Mouse (Mus musculus) hindbrain, embryonic 16.5 days (tissue): ENCODE data around the gene Meis2. TPM values are rescaled to one million over a fixed set of nuclear protein-coding genes. Genes with fewer than 3 reads are reported as not detected.
A peak's percentile ranks its signal among the peaks of the same experiment; 100 is the strongest.

Experiments
- ATAC-seq: fragments of 200-750 bp; cut with Nextera tagmentation; 2 replicates; pipeline ENCODE4 v1.8.0; 2017; ENCODE audit warnings: moderate TSS enrichment, moderate library complexity
- H3K27ac ChIP-seq: fragments of 300-500 bp; sonication (generic); 2 replicates; pipeline ENCODE4 v1.5.1; 2014; ENCODE audit warnings: low read depth, mild to moderate bottlenecking, control low read depth, low read length, moderate library complexity
- H3K27me3 ChIP-seq: fragments of 300-500 bp; sonication (generic); replicated peaks from 2 replicates; pipeline ENCODE4 v1.6.1; 2014; ENCODE audit warnings: low read length; ENCODE audit not compliant: control insufficient read depth, insufficient read depth
- H3K36me3 ChIP-seq: fragments of 300-500 bp; sonication (generic); 2 replicates; pipeline ENCODE4 v1.6.1; 2014; ENCODE audit warnings: mild to moderate bottlenecking, low read length, moderate library complexity, mixed read lengths; ENCODE audit not compliant: control insufficient read depth, insufficient read depth
- H3K4me1 ChIP-seq: fragments of 300-500 bp; sonication (generic); 2 replicates; pipeline ENCODE4 v1.6.1; 2014; ENCODE audit warnings: low read depth, low read length; ENCODE audit not compliant: control insufficient read depth, insufficient read depth
- H3K4me2 ChIP-seq: fragments of 300-500 bp; sonication (generic); 2 replicates; pipeline ENCODE4 v1.6.1; 2014; ENCODE audit warnings: mild to moderate bottlenecking, low read length, control low read depth, moderate library complexity
- H3K4me3 ChIP-seq: fragments of 300-500 bp; sonication (generic); 2 replicates; pipeline ENCODE4 v1.5.1; 2014; ENCODE audit warnings: mild to moderate bottlenecking, low read length, control low read depth, moderate library complexity
- H3K9ac ChIP-seq: fragments of 300-500 bp; sonication (generic); 2 replicates; pipeline ENCODE4 v1.6.1; 2014; ENCODE audit warnings: low read depth, mild to moderate bottlenecking, control low read depth, low read length, moderate library complexity
- H3K9me3 ChIP-seq: fragments of 300-500 bp; sonication (generic); 2 replicates; pipeline ENCODE4 v1.6.1; 2014; ENCODE audit warnings: mild to moderate bottlenecking, low read length, moderate library complexity; ENCODE audit not compliant: control insufficient read depth
- WGBS: fragments of 180-500 bp; shearing (Covaris S2); extraction: QIAGEN DNeasy Blood & Tissue Kit; methylation state at CpG from one replicate; pipeline ENCODE4 v1.1.7; 2014; 5-methylcytosine and 5-hydroxymethylcytosine counted together
- polyA plus RNA-seq: library from polyadenylated mRNA; unstranded; fragments of >200 nt; fragmentation: Nextera tagmentation; extraction: Ambion mirVana; gene quantifications from 2 replicates; pipeline ENCODE4 v1.2.1, GENCODE M21; 2015

Gene Meis2
- polyA plus RNA-seq, 1 experiment from 2014 or later: 128 TPM

- Histone ChIP-seq H3K27ac (peak overlapping the region; percentile 72; the same call in 1 of the 2 replicates), H3K27me3 (no peaks in the 10 kb centered on the region), H3K9ac (no peak overlapping the region; the same call in 1 of the 2 replicates), H3K4me3 (no peak overlapping the region), H3K4me1 (peaks cover 26% of the 10 kb centered on the region), H3K4me2 (peak overlapping the region; percentile 22), H3K36me3 (no peaks in the 10 kb centered on the region), H3K9me3 (no peaks in the 10 kb centered on the region)
- 8% methylated on average over 9 of the region's 9 CpGs for WGBS
- no peak for ATAC-seq
These were observed 44.6 kb downstream of the Meis2 start for GRCm38 (mm10) chr2:116021046-116021445.

DNA sequence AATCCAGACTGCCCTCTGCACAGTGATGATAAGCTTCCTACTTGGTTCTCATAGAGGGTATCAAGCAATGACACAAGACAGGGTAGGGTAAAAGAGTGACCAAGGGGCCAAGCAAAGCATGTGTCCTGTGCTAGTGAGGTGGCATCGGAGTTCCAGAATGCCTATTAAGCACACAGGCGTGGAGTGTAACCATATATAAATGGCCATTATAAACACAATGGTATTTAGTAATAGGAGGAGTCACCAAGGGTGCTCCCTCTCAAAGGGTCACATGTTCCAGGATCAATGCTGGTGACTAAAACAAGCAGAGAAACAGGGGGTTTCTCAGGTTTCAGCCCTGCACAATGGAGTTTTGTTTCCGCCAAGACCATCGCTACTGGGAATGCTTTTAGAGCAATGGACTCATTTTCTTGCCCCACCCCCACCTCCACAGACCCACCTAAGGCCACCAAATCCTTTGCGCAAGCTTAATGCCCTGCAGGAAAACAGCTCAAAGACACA lies 45.1 kb downstream of the Meis2 start:
- peak overlapping the region; percentile 72 for H3K27ac ChIP-seq
- no peaks in the 10 kb centered on the region for H3K36me3 ChIP-seq
- no peak overlapping the region for H3K4me3 ChIP-seq
- no peaks in the 10 kb centered on the region for H3K9me3 ChIP-seq
- 11% methylated on average over 5 of the region's 5 CpGs for WGBS
- ATAC-seq: peak; percentile 40; the same call in 1 of the 2 replicates
- peak overlapping the region; percentile 22 for H3K4me2 ChIP-seq
- H3K9ac ChIP-seq: no peak overlapping the region; the same call in 1 of the 2 replicates
- no peaks in the 10 kb centered on the region for H3K27me3 ChIP-seq
- peaks cover 26% of the 10 kb centered on the region for H3K4me1 ChIP-seq

DNA sequence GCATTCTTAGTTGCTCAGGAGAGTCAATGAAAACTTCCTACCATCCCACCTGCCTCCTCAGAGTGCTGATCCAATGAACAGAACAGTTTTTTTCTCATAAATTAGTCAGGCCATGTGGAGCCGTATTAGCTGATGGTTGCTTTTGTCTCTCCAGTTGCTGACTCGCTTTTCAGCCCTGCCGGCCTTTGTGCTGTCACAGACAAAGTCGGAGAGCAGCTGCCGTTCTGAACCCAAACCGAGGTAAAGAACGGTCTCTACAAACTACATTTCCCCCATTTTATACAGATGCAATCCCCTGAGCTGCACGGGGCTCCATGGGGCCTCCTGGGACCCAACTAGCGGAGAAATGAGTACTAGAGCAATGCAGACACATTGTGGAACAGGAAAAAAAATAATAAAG lies 45.7 kb downstream of the Meis2 start:
- WGBS: 5% methylated on average over 9 of the region's 9 CpGs
- Histone ChIP-seq H3K4me1 (peaks cover 26% of the 10 kb centered on the region), H3K27me3 (no peaks in the 10 kb centered on the region), H3K36me3 (no peaks in the 10 kb centered on the region), H3K4me2 (peak overlapping the region; percentile 27), H3K27ac (peak overlapping the region; percentile 72), H3K9ac (peak overlapping the region; percentile 20; the same call in 1 of the 2 replicates), H3K9me3 (no peaks in the 10 kb centered on the region), H3K4me3 (no peak overlapping the region)
- peak; percentile 43; the same call in 1 of the 2 replicates for ATAC-seq

GRCm38 (mm10) chr2:116019466-116019794 lies 46.2 kb downstream of the Meis2 start:
- peak; percentile 31; the same call in 1 of the 2 replicates for ATAC-seq
- 24% methylated on average over 6 of the region's 6 CpGs for WGBS
- no peaks in the 10 kb centered on the region for H3K9me3 ChIP-seq
- no peaks in the 10 kb centered on the region for H3K27me3 ChIP-seq
- no peaks in the 10 kb centered on the region for H3K36me3 ChIP-seq
- peak overlapping the region; percentile 68 for H3K27ac ChIP-seq
- H3K9ac ChIP-seq: peak overlapping the region; percentile 20; the same call in 1 of the 2 replicates
- no peak overlapping the region; the same call in 1 of the 2 replicates for H3K4me2 ChIP-seq
- H3K4me3 ChIP-seq: no peak overlapping the region
- peaks cover 26% of the 10 kb centered on the region for H3K4me1 ChIP-seq

DNA sequence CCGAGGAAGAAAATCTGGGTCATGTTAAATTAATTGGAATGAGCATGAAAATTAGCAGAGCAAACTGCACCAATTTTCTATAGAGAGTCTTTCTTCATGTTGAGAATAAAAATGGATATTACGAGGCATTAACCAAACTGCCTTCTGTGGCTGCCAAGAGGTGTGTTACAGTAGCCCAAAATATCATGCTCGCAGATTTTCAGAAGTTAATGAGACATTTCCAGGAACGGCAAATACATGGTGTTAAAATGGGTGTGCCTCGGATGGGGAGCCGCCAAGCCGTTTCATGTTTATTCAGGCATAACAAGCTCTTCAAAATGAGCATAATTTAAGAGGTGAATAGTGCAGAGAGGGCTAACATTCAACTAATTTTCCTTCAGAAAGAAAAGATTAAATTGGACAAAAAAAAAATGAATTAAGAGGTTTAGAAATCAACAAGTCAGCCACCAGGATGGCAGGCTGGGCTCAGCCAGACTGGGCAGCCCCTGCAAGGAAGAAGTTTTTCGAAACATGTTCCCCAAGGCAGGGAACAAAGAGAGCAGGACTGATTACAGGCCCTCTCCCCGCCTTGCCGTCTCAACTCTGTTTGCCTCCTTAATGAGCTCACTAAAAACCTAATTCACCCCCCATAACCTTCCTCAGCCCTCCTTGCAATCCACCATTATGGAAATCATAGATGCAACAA lies 46.7 kb downstream of the Meis2 start:
- peak; percentile 27; the same call in 1 of the 2 replicates for ATAC-seq
- 25% methylated on average over 10 of the region's 10 CpGs for WGBS

GRCm38 (mm10) chr2:116015520-116015919 lies 50.1 kb downstream of the Meis2 start:
- H3K27me3 ChIP-seq: no peaks in the 10 kb centered on the region
- H3K4me2 ChIP-seq: no peak overlapping the region
- WGBS: 59% methylated on average over 10 of the region's 10 CpGs
- H3K4me3 ChIP-seq: no peak overlapping the region
- no peak overlapping the region for H3K27ac ChIP-seq
- peaks cover 17% of the 10 kb centered on the region for H3K4me1 ChIP-seq
- ATAC-seq: no peak
- H3K9ac ChIP-seq: no peak overlapping the region
- H3K36me3 ChIP-seq: no peaks in the 10 kb centered on the region
- H3K9me3 ChIP-seq: no peaks in the 10 kb centered on the region

More for the DNA sequence above, 46.7 kb downstream of the Meis2 start:
- no peak overlapping the region for H3K4me2 ChIP-seq
- H3K27ac ChIP-seq: peak overlapping the region; percentile 68
- H3K9me3 ChIP-seq: no peaks in the 10 kb centered on the region
- no peak overlapping the region for H3K9ac ChIP-seq
- H3K36me3 ChIP-seq: no peaks in the 10 kb centered on the region
- H3K27me3 ChIP-seq: no peaks in the 10 kb centered on the region
- H3K4me3 ChIP-seq: no peak overlapping the region
- peaks cover 26% of the 10 kb centered on the region for H3K4me1 ChIP-seq

GRCm38 (mm10) chr2:116010469-116010868 lies 55.2 kb downstream of the Meis2 start:
- no peaks in the 10 kb centered on the region for H3K9me3 ChIP-seq
- H3K27ac ChIP-seq: no peak overlapping the region
- no peak overlapping the region for H3K4me3 ChIP-seq
- no peak overlapping the region for H3K4me2 ChIP-seq
- WGBS: 27% methylated on average over 6 of the region's 6 CpGs
- H3K4me1 ChIP-seq: peaks cover 14% of the 10 kb centered on the region
- H3K36me3 ChIP-seq: no peaks in the 10 kb centered on the region
- no peaks in the 10 kb centered on the region for H3K27me3 ChIP-seq
- ATAC-seq: no peak
- H3K9ac ChIP-seq: no peak overlapping the region

GRCm38 (mm10) chr2:116010061-116010460 lies 55.6 kb downstream of the Meis2 start:
- no peak overlapping the region for H3K4me3 ChIP-seq
- ATAC-seq: no peak
- no peak overlapping the region for H3K9ac ChIP-seq
- 80% methylated on average over 3 of the region's 3 CpGs for WGBS
- no peaks in the 10 kb centered on the region for H3K27me3 ChIP-seq
- no peaks in the 10 kb centered on the region for H3K9me3 ChIP-seq
- H3K4me2 ChIP-seq: no peak overlapping the region
- peaks cover 14% of the 10 kb centered on the region for H3K4me1 ChIP-seq
- no peaks in the 10 kb centered on the region for H3K36me3 ChIP-seq
- H3K27ac ChIP-seq: no peak overlapping the region

GRCm38 (mm10) chr2:116009097-116009970 lies 56.3 kb downstream of the Meis2 start:
- peak overlapping the region; percentile 30 for H3K9ac ChIP-seq
- H3K27me3 ChIP-seq: no peaks in the 10 kb centered on the region
- 7% methylated on average over 20 of the region's 20 CpGs for WGBS
- no peaks in the 10 kb centered on the region for H3K36me3 ChIP-seq
- peak overlapping the region; percentile 56 for H3K4me2 ChIP-seq
- H3K4me1 ChIP-seq: peaks cover 14% of the 10 kb centered on the region
- peak overlapping the region; percentile 32 for H3K4me3 ChIP-seq
- H3K9me3 ChIP-seq: no peaks in the 10 kb centered on the region
- peak; percentile 72 for ATAC-seq
- H3K27ac ChIP-seq: peak overlapping the region; percentile 11; the same call in 1 of the 2 replicates
